Mouse (Mus musculus) left cerebral cortex, postnatal 36 days (tissue): ENCODE results near the gene Gm47791. TPM values are rescaled to one million over a fixed set of nuclear protein-coding genes. Genes with fewer than 3 reads are reported as not detected.

Experiments
- DNase-seq, 2 experiments: peaks; one replicate each; pipeline ENCODE4 v3.0.0; 2021 to 2022; ENCODE audit warnings: low spot score in 2 of 2, mixed read lengths in 1 of 2
- intact Hi-C: fragments of 180-260 bp; cut with DNase I; formaldehyde crosslinking; loops from one replicate; pipeline ENCODE4 v1.15.1; 2025
- total RNA-seq, 2 experiments: library from RNA; stranded (reverse); gene quantifications; 2 replicates each; pipeline ENCODE4 v1.2.3; 2021

The Gm47791 gene
- total RNA-seq, 2 experiments from 2014 or later, result not detected

DNA sequence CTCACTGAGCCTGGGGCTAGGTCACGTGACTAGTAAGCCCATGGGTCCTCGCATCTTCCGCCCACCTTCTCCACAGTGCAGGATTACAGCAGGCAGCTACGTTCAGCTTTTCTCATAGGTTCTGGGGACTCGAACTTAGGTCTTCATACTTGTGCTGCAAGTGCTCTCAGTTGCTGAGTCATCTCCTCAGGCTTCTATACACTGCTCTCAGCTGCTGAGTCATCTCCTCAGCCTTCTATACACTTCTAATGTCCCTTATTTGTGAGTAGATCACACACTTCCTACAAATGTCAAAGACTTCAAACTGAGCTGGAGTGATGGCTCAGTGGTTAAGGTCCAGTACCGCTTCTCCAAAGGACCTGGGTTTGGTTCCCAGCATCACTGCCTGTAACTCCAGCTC, 21.2 kb upstream of the Gm47791 start:
- DNase-seq, result no peak
- intact Hi-C loops, result no loop called here

DNA sequence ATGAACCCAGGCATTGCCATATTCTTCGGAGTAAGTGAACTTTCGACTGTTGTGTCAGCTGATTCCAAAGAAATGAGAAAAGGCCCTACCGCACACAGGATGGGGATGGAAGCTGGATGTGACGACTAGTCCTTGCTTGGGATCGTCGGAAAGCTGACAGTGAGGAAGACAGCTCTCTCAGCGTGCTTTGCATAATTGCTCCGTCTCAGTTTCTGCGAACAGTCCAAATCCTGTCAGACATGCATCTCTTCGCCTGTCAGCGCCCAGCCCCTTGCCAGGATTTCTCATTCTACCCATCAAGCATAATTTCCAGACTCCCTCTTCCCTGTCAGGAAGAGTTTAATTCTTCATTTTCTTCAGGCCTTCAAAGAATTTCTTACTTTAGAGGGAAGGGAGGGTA, 20.1 kb upstream of the Gm47791 start:
- DNase-seq, result no peak
- intact Hi-C loops, result no loop called here

- intact Hi-C loops, result loop anchor here (5.0 to 10.0 kb wide), 4 partner anchors 49 to 399 kb away; partner anchors contain the start of genes A030005L19Rik and Agfg1
- DNase-seq, result no peak
These were observed 17.0 kb upstream of the Gm47791 start for GRCm38 (mm10) chr1:82788070-82788469.

- intact Hi-C loops, result loop anchor here (2.0 to 10.0 kb wide), 6 partner anchors 50 to 400 kb away; partner anchors contain the start of genes A030005L19Rik and Agfg1
- peak; percentile 39 to 49 for DNase-seq
These were observed 16.4 kb upstream of the Gm47791 start for GRCm38 (mm10) chr1:82787414-82787813.

GRCm38 (mm10) chr1:82785546-82785945, 14.5 kb upstream of the Gm47791 start:
- intact Hi-C loops, result loop anchor here (5.0 to 10.0 kb wide), 4 partner anchors 52 to 402 kb away; partner anchors contain the start of genes A030005L19Rik and Agfg1
- no peak for DNase-seq

DNA sequence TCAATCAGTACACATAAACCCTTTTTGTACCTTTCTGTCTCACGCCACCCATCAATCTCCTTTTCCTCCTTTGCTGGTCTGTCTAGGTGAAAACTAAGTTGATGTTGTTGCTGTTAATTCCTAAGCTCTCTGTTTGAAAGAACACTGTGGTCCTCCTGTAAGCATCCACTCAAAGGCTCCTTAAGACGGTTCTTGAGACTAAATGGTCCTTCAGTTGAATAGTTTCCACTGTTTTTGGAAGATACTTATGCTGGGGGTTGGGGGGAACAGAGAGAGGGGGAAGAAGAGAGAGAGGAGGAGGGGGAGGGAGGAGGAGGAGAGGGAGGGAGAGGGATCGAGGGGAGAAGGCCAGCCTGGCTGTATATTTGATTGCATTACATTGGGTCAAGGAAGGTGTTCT, 12.5 kb upstream of the Gm47791 start:
- intact Hi-C loops, result loop anchor here (10.0 kb wide), 2 partner anchors 131 to 229 kb away; partner anchors contain the start of gene A030005L19Rik
- no peak for DNase-seq

DNA sequence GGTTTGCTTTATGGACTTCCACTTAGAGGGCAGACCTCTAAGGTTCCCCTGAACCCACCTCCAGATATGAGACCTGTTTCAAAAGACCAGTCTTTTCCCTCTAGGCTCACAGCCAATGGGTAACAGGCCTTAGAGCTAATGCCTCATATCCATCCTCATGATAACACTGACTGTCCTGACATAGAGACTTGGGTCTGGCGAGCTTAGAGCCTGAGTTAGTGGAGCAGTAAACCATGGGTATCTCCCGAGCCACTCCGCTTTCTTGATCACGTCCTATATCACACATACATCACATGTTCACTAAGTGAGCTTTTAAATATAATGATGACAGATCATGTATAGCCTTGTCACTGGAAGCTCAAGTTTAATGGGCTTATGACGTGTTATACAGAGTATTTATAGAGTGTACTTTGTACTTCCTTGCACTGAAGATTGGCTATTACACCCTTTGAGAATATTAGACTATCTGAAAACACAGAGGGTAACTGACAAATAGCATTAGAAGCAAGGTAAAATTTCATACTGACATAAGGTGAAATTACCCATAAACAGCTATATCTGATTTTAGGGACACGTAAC, 8.4 kb upstream of the Gm47791 start:
- DNase-seq, result no peak
- intact Hi-C loops, result no loop called here

DNA sequence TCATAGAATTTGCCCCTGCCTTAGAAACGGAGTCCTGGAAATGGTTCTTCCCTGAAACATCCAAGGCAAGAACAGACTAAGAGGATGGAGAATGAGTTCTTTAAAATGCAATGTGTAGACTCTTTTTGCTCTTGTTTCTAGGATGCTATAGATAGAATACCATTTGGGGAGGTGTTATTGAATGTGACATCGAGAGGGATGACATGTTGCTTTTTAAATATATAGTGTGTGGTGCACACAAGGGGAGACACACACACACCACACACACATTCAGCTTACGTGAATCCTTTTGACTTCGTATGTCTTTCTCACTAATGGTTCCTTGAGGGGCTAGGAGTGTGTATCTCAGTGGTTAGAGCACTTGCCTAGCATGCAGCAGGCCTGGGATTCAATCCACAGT, 4.2 kb upstream of the Gm47791 start:
- no peak for DNase-seq
- intact Hi-C loops, result no loop called here

- intact Hi-C loops, result no loop called here
These were observed 2.2 kb upstream of the Gm47791 start for GRCm38 (mm10) chr1:82773208-82773607.

GRCm38 (mm10) chr1:82772428-82772827, 1.4 kb upstream of the Gm47791 start:
- DNase-seq, result no peak
- intact Hi-C loops, result no loop called here

More at GRCm38 (mm10) chr1:82773208-82773607, 2.2 kb upstream of the Gm47791 start:
- no peak for DNase-seq

- intact Hi-C loops, result no loop called here
- DNase-seq, result no peak
These were observed 2.8 kb downstream of the Gm47791 start, which contains the start of gene Tm4sf20 for GRCm38 (mm10) chr1:82768269-82768668. Gene Tm4sf20, minus strand, starts transcription at chr1:82768461.

DNA sequence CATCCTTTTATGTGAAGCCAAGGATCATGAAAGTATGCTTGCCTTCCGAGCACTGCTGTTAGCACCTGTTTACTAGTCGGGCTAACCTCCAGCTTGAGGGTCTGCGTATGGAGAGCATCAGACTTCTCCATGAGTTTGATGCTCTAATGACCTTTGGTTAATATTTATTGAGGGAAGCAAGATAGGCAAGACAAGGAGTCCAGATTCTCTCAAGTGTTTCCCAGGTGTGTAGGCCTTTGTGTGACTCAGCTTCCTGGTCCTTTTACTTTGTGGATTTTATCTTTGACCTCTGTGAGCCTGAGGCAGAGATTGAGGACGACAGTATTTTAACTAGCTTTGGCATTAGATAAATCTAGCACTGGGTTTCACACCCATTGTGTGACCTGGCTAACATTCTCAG, 4.4 kb downstream of the Gm47791 start:
- no peak for DNase-seq
- intact Hi-C loops, result no loop called here

DNA sequence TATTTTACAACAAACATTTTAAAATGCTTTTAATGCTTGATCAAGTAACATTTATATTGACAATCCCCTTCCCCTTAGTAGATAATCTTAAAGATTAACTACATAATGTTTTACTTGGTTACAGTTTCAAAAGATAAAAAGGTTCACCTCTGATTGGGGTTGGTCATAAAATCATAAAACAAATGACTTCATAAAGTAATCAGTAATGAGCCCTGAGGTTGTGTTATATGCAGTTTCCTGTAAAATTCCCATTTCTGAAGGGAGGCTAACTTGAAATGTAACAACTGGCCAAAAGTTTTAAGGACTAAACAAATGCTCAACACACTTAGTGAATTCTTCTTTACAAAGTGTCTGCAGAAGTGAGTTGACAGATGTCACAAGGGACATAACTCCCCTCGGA, 4.8 kb downstream of the Gm47791 start:
- intact Hi-C loops, result no loop called here
- no peak for DNase-seq

DNA sequence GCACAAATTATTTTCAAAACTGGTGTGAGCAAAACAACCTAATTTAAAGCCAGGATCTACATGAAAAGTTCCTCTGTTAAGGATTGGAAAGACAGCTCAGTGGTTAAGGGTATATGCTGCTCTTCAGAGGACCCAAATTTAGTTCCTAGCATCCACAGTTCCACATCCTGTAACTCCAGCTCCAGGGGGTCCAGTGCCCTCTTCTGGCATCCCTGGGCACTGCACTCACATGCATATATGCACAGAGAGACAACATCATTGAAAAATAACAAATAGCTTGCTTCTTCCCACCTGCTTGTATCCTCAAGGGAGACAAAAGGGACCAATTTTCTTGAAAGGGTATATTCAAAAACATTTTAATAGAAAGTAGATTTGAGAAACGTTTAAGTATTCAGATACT, 8.8 kb downstream of the Gm47791 start:
- DNase-seq, result no peak
- intact Hi-C loops, result no loop called here

GRCm38 (mm10) chr1:82761454-82762169, 9.4 kb downstream of the Gm47791 start:
- DNase-seq, result no peak
- intact Hi-C loops, result no loop called here

DNA sequence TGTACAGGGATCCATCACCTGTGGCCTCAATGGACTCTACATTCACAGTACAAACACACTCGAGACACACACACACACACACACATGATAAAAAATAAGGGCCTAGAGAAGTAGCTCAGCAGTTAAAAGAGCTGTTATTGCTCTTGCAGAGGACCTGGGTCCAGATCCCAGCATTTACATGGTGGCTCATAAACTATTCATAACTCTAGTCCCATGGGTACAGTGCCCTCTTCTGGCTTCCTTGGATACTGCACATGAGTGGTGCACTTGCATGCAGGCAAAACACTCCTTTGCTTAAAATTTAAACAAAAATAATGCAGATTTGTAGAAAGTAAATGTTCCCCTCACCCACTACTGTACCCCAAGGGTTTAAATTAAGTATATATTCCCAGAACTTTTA, 11.5 kb downstream of the Gm47791 start:
- intact Hi-C loops, result no loop called here
- no peak for DNase-seq

GRCm38 (mm10) chr1:82747714-82748452, 23.2 kb downstream of the Gm47791 start:
- no peak for DNase-seq
- intact Hi-C loops, result no loop called here

- intact Hi-C loops, result no loop called here
- no peak for DNase-seq
These were observed 24.6 kb downstream of the Gm47791 start for GRCm38 (mm10) chr1:82746408-82746807.

GRCm38 (mm10) chr1:82743962-82744361, 27.1 kb downstream of the Gm47791 start:
- DNase-seq, result no peak
- intact Hi-C loops, result no loop called here

DNA sequence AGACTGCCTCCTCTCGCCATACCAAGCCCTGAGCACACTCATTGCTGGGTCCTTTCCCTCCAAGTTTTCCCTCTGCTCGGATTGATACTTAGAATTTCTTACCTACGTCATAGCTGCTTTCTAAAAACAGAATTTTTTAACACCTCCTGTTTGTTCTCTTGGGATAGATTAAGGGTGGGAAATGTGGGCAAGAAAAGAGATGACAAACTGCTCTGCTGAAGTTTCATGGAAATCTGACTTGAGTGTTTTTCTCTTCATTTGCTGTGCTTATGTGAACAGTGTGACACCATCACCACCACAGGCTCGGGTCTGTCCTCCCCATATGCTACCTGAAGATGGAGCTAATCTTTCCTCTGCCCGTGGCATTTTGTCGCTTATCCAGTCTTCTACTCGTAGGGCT, 29.5 kb downstream of the Gm47791 start:
- DNase-seq, result peak in 1 of 2 experiments; percentile 12
- intact Hi-C loops, result no loop called here
